Mouse (Mus musculus): Measurements from ENCODE around the gene Thap3.

- TF ChIP-seq CTCF (IDR thresholded peaks at IDR 0.05; ENCODE audit: borderline replicate concordance, control insufficient read depth, extremely low read depth, insufficient read depth, low read length, poor library complexity) (no peak), POLR2A (IDR thresholded peaks at IDR 0.05; ENCODE audit: control insufficient read depth, extremely low read depth, insufficient read depth, low read length, poor library complexity) (no peak)
Measured at GRCm38 (mm10) chr4:151993035-151993434, 4.2 kb upstream of the Thap3 start.

Measured in thymus, adult 2 months (tissue).